In the genomic region with DNA sequence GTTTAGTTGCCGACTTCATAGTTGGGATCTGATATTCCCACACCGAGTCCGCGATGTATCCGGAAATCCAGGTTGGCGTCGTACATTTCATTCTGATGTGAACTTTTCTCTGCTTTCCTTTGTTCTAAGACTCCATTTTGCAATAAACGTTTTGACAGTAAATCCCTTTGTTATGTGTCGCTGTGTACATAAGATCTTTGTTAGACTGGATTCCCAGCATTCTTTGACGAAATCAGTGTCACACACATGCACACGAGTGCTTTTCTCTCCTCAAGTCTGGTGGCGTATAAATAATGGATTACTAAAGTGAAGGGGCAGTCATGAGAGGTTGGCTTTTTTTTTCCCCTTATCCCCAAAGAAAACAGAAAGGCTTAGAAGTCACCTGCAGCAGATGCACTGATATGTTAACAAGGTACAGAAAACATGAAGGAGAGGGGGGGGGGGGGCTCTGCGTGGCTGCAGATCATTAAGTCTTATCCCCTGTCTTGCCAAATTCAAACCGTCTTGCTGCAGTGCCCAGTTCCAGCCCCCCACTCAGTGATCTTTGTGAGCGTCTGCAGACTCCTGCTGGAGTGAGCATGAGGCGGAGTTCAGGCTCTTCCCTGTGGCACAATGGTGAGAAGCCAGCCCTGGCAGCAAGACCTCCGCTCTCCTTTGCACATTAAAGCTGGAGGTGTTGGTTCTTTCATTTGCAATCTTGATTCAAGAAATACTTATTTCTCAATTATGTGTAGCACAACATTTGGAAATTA, we compare ENCODE assay signal across 17 mouse cellular contexts.
DNase-seq lines count a peak whose midpoint lies in the region; ATAC-seq and TF ChIP-seq lines count a peak whose summit lies in the region.
"Had no signal": no experiment of that assay in that cellular context is flagged by ENCODE, and none has a peak within 500 bp of the region (broad histone marks: within the 10 kb centered on the region; RNA-seq: fewer than 3 reads in every experiment).

No protein-coding gene starts in this region.

- H3K9me3 ChIP-seq in forebrain, postnatal 0 days (ENCODE audit: low read length) = no peaks in the 10 kb centered on the region
- no peaks in the 10 kb centered on the region for H3K9me3 ChIP-seq in forebrain, embryonic 16.5 days (ENCODE audit: control insufficient read depth, low read length)
- no peaks in the 10 kb centered on the region for H3K9me3 ChIP-seq in midbrain, embryonic 12.5 days
- H3K9me3 ChIP-seq in midbrain, embryonic 15.5 days = no peaks in the 10 kb centered on the region
- no peaks in the 10 kb centered on the region for H3K9me3 ChIP-seq in midbrain, embryonic 14.5 days (ENCODE audit: control insufficient read depth, low read length)
- H3K9me3 ChIP-seq: embryonic facial prominence, embryonic 12.5 days; hindbrain, embryonic 13.5 days; lung, embryonic 15.5 days; neural tube, embryonic 15.5 days had no signal

- H3K4me3 ChIP-seq in forebrain, postnatal 0 days (ENCODE audit: low read depth, low read length) = no peak overlapping the region
- no peak overlapping the region for H3K4me3 ChIP-seq in forebrain, embryonic 16.5 days (replicated peaks; ENCODE audit: low read length)
- H3K4me3 ChIP-seq in midbrain, embryonic 12.5 days = no peak overlapping the region
- no peak overlapping the region for H3K4me3 ChIP-seq in midbrain, embryonic 15.5 days
- no peak overlapping the region for H3K4me3 ChIP-seq in midbrain, embryonic 14.5 days (replicated peaks; ENCODE audit: low read depth, low read length)
- H3K4me3 ChIP-seq: embryonic facial prominence, embryonic 12.5 days; hindbrain, embryonic 13.5 days; lung, embryonic 15.5 days; myocyte; neural tube, embryonic 15.5 days had no signal

- peak overlapping the region; percentile 0; the same call in 1 of the 2 replicates for H3K9ac ChIP-seq in forebrain, postnatal 0 days
- H3K9ac ChIP-seq in forebrain, embryonic 16.5 days (replicated peaks; ENCODE audit: low read depth, low read length) = no peak overlapping the region
- H3K9ac ChIP-seq in midbrain, embryonic 12.5 days (replicated peaks) = no peak overlapping the region
- no peak overlapping the region for H3K9ac ChIP-seq in midbrain, embryonic 15.5 days
- no peak overlapping the region for H3K9ac ChIP-seq in midbrain, embryonic 14.5 days (replicated peaks; ENCODE audit: low read length)
- H3K9ac ChIP-seq: embryonic facial prominence, embryonic 12.5 days; lung, embryonic 15.5 days; neural tube, embryonic 15.5 days had no signal

- no peaks in the 10 kb centered on the region for H3K4me1 ChIP-seq in forebrain, postnatal 0 days (ENCODE audit: insufficient read depth)
- peaks cover 9% of the 10 kb centered on the region; the same call in 1 of the 2 replicates for H3K4me1 ChIP-seq in forebrain, embryonic 16.5 days (replicated peaks; ENCODE audit: control insufficient read depth, insufficient read depth, low read length)
- peaks cover 10% of the 10 kb centered on the region for H3K4me1 ChIP-seq in midbrain, embryonic 12.5 days
- H3K4me1 ChIP-seq in midbrain, embryonic 15.5 days = peaks cover 18% of the 10 kb centered on the region
- H3K4me1 ChIP-seq in midbrain, embryonic 14.5 days (ENCODE audit: control insufficient read depth, insufficient read depth, low read length) = 0 out of 2 replicates have a peak, but pooled peaks cover 8% of the 10 kb centered on the region
- H3K4me1 ChIP-seq: embryonic facial prominence, embryonic 12.5 days; neural tube, embryonic 15.5 days had no signal

- 43% methylated on average over 17 of the region's 17 CpGs for WGBS in forebrain, postnatal 0 days
- 42% methylated on average over 17 of the region's 17 CpGs for WGBS in forebrain, embryonic 16.5 days
- 47% methylated on average over 17 of the region's 17 CpGs for WGBS in midbrain, embryonic 12.5 days
- WGBS in midbrain, embryonic 15.5 days = 36% methylated on average over 17 of the region's 17 CpGs
- WGBS in midbrain, embryonic 14.5 days = 37% methylated on average over 17 of the region's 17 CpGs

- peak; percentile 47; the same call in 1 of the 2 replicates for ATAC-seq in forebrain, postnatal 0 days
- no peak for ATAC-seq in forebrain, embryonic 16.5 days
- ATAC-seq in midbrain, embryonic 12.5 days (ENCODE audit: low FRiP score, low read depth) = no peak
- no peak for ATAC-seq in midbrain, embryonic 15.5 days (replicated peaks)
- no peak for ATAC-seq in midbrain, embryonic 14.5 days (ENCODE audit: low FRiP score, low TSS enrichment)

- H3K36me3 ChIP-seq in forebrain, postnatal 0 days (ENCODE audit: insufficient read depth) = no peaks in the 10 kb centered on the region
- H3K36me3 ChIP-seq in forebrain, embryonic 16.5 days (ENCODE audit: control insufficient read depth, insufficient read depth) = no peaks in the 10 kb centered on the region
- no peaks in the 10 kb centered on the region for H3K36me3 ChIP-seq in midbrain, embryonic 12.5 days
- H3K36me3 ChIP-seq in midbrain, embryonic 15.5 days (replicated peaks) = no peaks in the 10 kb centered on the region
- no peaks in the 10 kb centered on the region for H3K36me3 ChIP-seq in midbrain, embryonic 14.5 days (ENCODE audit: control insufficient read depth, insufficient read depth, low read length)
- H3K36me3 ChIP-seq: embryonic facial prominence, embryonic 12.5 days; hindbrain, embryonic 13.5 days; neural tube, embryonic 15.5 days had no signal

- H3K27ac ChIP-seq in forebrain, postnatal 0 days (ENCODE audit: low read depth, low read length) = no peak overlapping the region
- H3K27ac ChIP-seq in forebrain, embryonic 16.5 days (ENCODE audit: low read length) = no peak overlapping the region
- H3K27ac ChIP-seq in midbrain, embryonic 12.5 days (replicated peaks) = peak overlapping the region; percentile 56
- H3K27ac ChIP-seq in midbrain, embryonic 15.5 days = no peak overlapping the region; the same call in 1 of the 2 replicates
- peak overlapping the region; percentile 42; the same call in 1 of the 2 replicates for H3K27ac ChIP-seq in midbrain, embryonic 14.5 days (replicated peaks; ENCODE audit: low read depth, low read length)
- H3K27ac ChIP-seq: embryonic facial prominence, embryonic 12.5 days; hindbrain, embryonic 13.5 days; lung, embryonic 15.5 days; neural tube, embryonic 15.5 days had no signal

- no peak for DNase-seq in forebrain, postnatal 0 days
- peak; percentile 64 for DNase-seq in brain, embryonic 14.5 days (ENCODE audit: low read depth)
- peak; percentile 53 for DNase-seq in midbrain, embryonic 14.5 days
- no peak for DNase-seq in testis, postnatal 10 days (ENCODE audit: low spot score)
- DNase-seq: adrenal gland, postnatal 10 days; cerebellum, adult 11-12 months; gastrocnemius, postnatal 10 days; kidney, postnatal 4 days; right cerebral cortex, postnatal 4 days had no signal

- no peak for TF ChIP-seq CTCF in forebrain, postnatal 0 days (IDR thresholded peaks at IDR 0.05; ENCODE audit: low read depth)
- no peak for TF ChIP-seq CTCF in brain, embryonic 14.5 days (IDR thresholded peaks at IDR 0.05; ENCODE audit: borderline replicate concordance, extremely low read depth, insufficient read depth, insufficient read length)

- H3K27me3 ChIP-seq in forebrain, postnatal 0 days (ENCODE audit: insufficient read depth, low read length) = no peaks in the 10 kb centered on the region
- H3K27me3 ChIP-seq in forebrain, embryonic 16.5 days (replicated peaks; ENCODE audit: control insufficient read depth, insufficient read depth, low read length) = no peaks in the 10 kb centered on the region
- no peaks in the 10 kb centered on the region for H3K27me3 ChIP-seq in midbrain, embryonic 12.5 days
- no peaks in the 10 kb centered on the region for H3K27me3 ChIP-seq in midbrain, embryonic 15.5 days (replicated peaks)
- H3K27me3 ChIP-seq in midbrain, embryonic 14.5 days (ENCODE audit: control insufficient read depth, insufficient read depth, low read length) = no peaks in the 10 kb centered on the region
- H3K27me3 ChIP-seq: embryonic facial prominence, embryonic 12.5 days; hindbrain, embryonic 13.5 days; lung, embryonic 15.5 days; neural tube, embryonic 15.5 days had no signal

- H3K4me2 ChIP-seq in forebrain, postnatal 0 days (ENCODE audit: low read depth) = 0 out of 2 replicates have a peak overlapping the region, but pooled peaks have one; percentile 10
- no peak overlapping the region for H3K4me2 ChIP-seq in forebrain, embryonic 16.5 days (ENCODE audit: low read length)
- no peak overlapping the region for H3K4me2 ChIP-seq in midbrain, embryonic 12.5 days (replicated peaks)
- H3K4me2 ChIP-seq in midbrain, embryonic 15.5 days = no peak overlapping the region
- H3K4me2 ChIP-seq in midbrain, embryonic 14.5 days (ENCODE audit: low read length) = peak overlapping the region; percentile 11; the same call in 1 of the 2 replicates
- H3K4me2 ChIP-seq: embryonic facial prominence, embryonic 12.5 days; hindbrain, embryonic 13.5 days; lung, embryonic 15.5 days; neural tube, embryonic 15.5 days had no signal

- no peak for TF ChIP-seq POLR2A in brain, embryonic 14.5 days (IDR thresholded peaks at IDR 0.05; ENCODE audit: borderline replicate concordance, extremely low read depth, insufficient read depth, insufficient read length, poor library complexity, severe bottlenecking)

Comparison
In these comparisons a context has a peak if more than half of its experiments do, and no peak if none do; other contexts are left out.
1. H3K27ac ChIP-seq: peak in midbrain, embryonic 12.5 days (single experiment) and midbrain, embryonic 14.5 days (single experiment); none in forebrain, postnatal 0 days (single experiment), forebrain, embryonic 16.5 days (single experiment) and midbrain, embryonic 15.5 days (single experiment).
2. H3K4me2 ChIP-seq: peak in forebrain, postnatal 0 days (single experiment) and midbrain, embryonic 14.5 days (single experiment); none in forebrain, embryonic 16.5 days (single experiment), midbrain, embryonic 12.5 days (single experiment) and midbrain, embryonic 15.5 days (single experiment).
3. DNase-seq: peak in brain, embryonic 14.5 days (single experiment) and midbrain, embryonic 14.5 days (single experiment); none in forebrain, postnatal 0 days (single experiment) and testis, postnatal 10 days (single experiment).